Mouse (Mus musculus): ENCODE measurements at regions not wholly inside any gene's neighbourhood (a gene's known extent, or its start where the extent isn't known, plus 50 kb on each side); places are given as distances from the start of the nearest gene placed in this dataset.

GRCm38 (mm10) chr7:129793733-129794132, 202.1 kb downstream of the Wdr11 start:
- ATAC-seq (replicated peaks in 1 of 2; ENCODE audit: insufficient read depth in 1 of 2, low FRiP score in 2 of 2, low TSS enrichment in 1 of 2, low read depth in 1 of 2, poor library complexity in 2 of 2, severe bottlenecking in 2 of 2): no peak

GRCm38 (mm10) chr7:129794276-129794675, 202.6 kb downstream of the Wdr11 start:
- ATAC-seq (replicated peaks in 1 of 2; ENCODE audit: insufficient read depth in 1 of 2, low FRiP score in 2 of 2, low TSS enrichment in 1 of 2, low read depth in 1 of 2, poor library complexity in 2 of 2, severe bottlenecking in 2 of 2): no peak

GRCm38 (mm10) chr7:129798525-129798924, 206.9 kb downstream of the Wdr11 start:
- no peak for ATAC-seq (replicated peaks in 1 of 2; ENCODE audit: insufficient read depth in 1 of 2, low FRiP score in 2 of 2, low TSS enrichment in 1 of 2, low read depth in 1 of 2, poor library complexity in 2 of 2, severe bottlenecking in 2 of 2)

GRCm38 (mm10) chr7:129800461-129800867, 208.8 kb downstream of the Wdr11 start:
- no peak for ATAC-seq (replicated peaks in 1 of 2; ENCODE audit: insufficient read depth in 1 of 2, low FRiP score in 2 of 2, low TSS enrichment in 1 of 2, low read depth in 1 of 2, poor library complexity in 2 of 2, severe bottlenecking in 2 of 2)

- ATAC-seq (replicated peaks in 1 of 2; ENCODE audit: insufficient read depth in 1 of 2, low FRiP score in 2 of 2, low TSS enrichment in 1 of 2, low read depth in 1 of 2, poor library complexity in 2 of 2, severe bottlenecking in 2 of 2): no peak
Measured at GRCm38 (mm10) chr7:129801431-129801847, 209.8 kb downstream of the Wdr11 start.

- no peak for ATAC-seq (replicated peaks in 1 of 2; ENCODE audit: insufficient read depth in 1 of 2, low FRiP score in 2 of 2, low TSS enrichment in 1 of 2, low read depth in 1 of 2, poor library complexity in 2 of 2, severe bottlenecking in 2 of 2)
Measured at GRCm38 (mm10) chr7:129802168-129802567, 210.5 kb downstream of the Wdr11 start.

- ATAC-seq (replicated peaks in 1 of 2; ENCODE audit: insufficient read depth in 1 of 2, low FRiP score in 2 of 2, low TSS enrichment in 1 of 2, low read depth in 1 of 2, poor library complexity in 2 of 2, severe bottlenecking in 2 of 2): no peak
Measured at GRCm38 (mm10) chr7:129805340-129805739, 213.7 kb downstream of the Wdr11 start.

GRCm38 (mm10) chr7:129810141-129810540, 218.5 kb downstream of the Wdr11 start:
- no peak for ATAC-seq (replicated peaks in 1 of 2; ENCODE audit: insufficient read depth in 1 of 2, low FRiP score in 2 of 2, low TSS enrichment in 1 of 2, low read depth in 1 of 2, poor library complexity in 2 of 2, severe bottlenecking in 2 of 2)

- no peak for ATAC-seq (replicated peaks in 1 of 2; ENCODE audit: insufficient read depth in 1 of 2, low FRiP score in 2 of 2, low TSS enrichment in 1 of 2, low read depth in 1 of 2, poor library complexity in 2 of 2, severe bottlenecking in 2 of 2)
Measured at GRCm38 (mm10) chr7:129810565-129810964, 218.9 kb downstream of the Wdr11 start.

- ATAC-seq (replicated peaks in 1 of 2; ENCODE audit: insufficient read depth in 1 of 2, low FRiP score in 2 of 2, low TSS enrichment in 1 of 2, low read depth in 1 of 2, poor library complexity in 2 of 2, severe bottlenecking in 2 of 2): peak; percentile 21 to 49; a peak in 3 of 4 replicates
Measured at GRCm38 (mm10) chr7:129814149-129814860, 222.6 kb downstream of the Wdr11 start.

- no peak for ATAC-seq (replicated peaks in 1 of 2; ENCODE audit: insufficient read depth in 1 of 2, low FRiP score in 2 of 2, low TSS enrichment in 1 of 2, low read depth in 1 of 2, poor library complexity in 2 of 2, severe bottlenecking in 2 of 2)
Measured at GRCm38 (mm10) chr7:129818833-129819232, 227.2 kb downstream of the Wdr11 start.

GRCm38 (mm10) chr7:129819651-129820050, 228.0 kb downstream of the Wdr11 start:
- ATAC-seq (replicated peaks in 1 of 2; ENCODE audit: insufficient read depth in 1 of 2, low FRiP score in 2 of 2, low TSS enrichment in 1 of 2, low read depth in 1 of 2, poor library complexity in 2 of 2, severe bottlenecking in 2 of 2): no peak

- no peak for ATAC-seq (replicated peaks in 1 of 2; ENCODE audit: insufficient read depth in 1 of 2, low FRiP score in 2 of 2, low TSS enrichment in 1 of 2, low read depth in 1 of 2, poor library complexity in 2 of 2, severe bottlenecking in 2 of 2)
Measured at GRCm38 (mm10) chr7:129828970-129829369, 237.3 kb downstream of the Wdr11 start.

- ATAC-seq (replicated peaks in 1 of 2; ENCODE audit: insufficient read depth in 1 of 2, low FRiP score in 2 of 2, low TSS enrichment in 1 of 2, low read depth in 1 of 2, poor library complexity in 2 of 2, severe bottlenecking in 2 of 2): no peak
Measured at GRCm38 (mm10) chr7:129832830-129833229, 241.2 kb downstream of the Wdr11 start.

- ATAC-seq (replicated peaks in 1 of 2; ENCODE audit: insufficient read depth in 1 of 2, low FRiP score in 2 of 2, low TSS enrichment in 1 of 2, low read depth in 1 of 2, poor library complexity in 2 of 2, severe bottlenecking in 2 of 2): no peak
Measured at GRCm38 (mm10) chr7:129842303-129843122, 250.8 kb downstream of the Wdr11 start.

- no peak for ATAC-seq (replicated peaks in 1 of 2; ENCODE audit: insufficient read depth in 1 of 2, low FRiP score in 2 of 2, low TSS enrichment in 1 of 2, low read depth in 1 of 2, poor library complexity in 2 of 2, severe bottlenecking in 2 of 2)
Measured at GRCm38 (mm10) chr7:129847136-129847535, 255.5 kb downstream of the Wdr11 start.

- no peak for ATAC-seq (replicated peaks in 1 of 2; ENCODE audit: insufficient read depth in 1 of 2, low FRiP score in 2 of 2, low TSS enrichment in 1 of 2, low read depth in 1 of 2, poor library complexity in 2 of 2, severe bottlenecking in 2 of 2)
Measured at GRCm38 (mm10) chr7:129853596-129853995, 261.9 kb downstream of the Wdr11 start.

- ATAC-seq (replicated peaks in 1 of 2; ENCODE audit: insufficient read depth in 1 of 2, low FRiP score in 2 of 2, low TSS enrichment in 1 of 2, low read depth in 1 of 2, poor library complexity in 2 of 2, severe bottlenecking in 2 of 2): no peak
Measured at GRCm38 (mm10) chr7:129854942-129855341, 263.3 kb downstream of the Wdr11 start.
